Mouse (Mus musculus) C2C12 (cell line): Measurements from ENCODE around the gene Ftl1. TPM values are rescaled to one million over a fixed set of nuclear protein-coding genes. Genes with fewer than 3 reads are reported as not detected.

Source experiments
- H3K27me3 ChIP-seq: one replicate; pipeline ENCODE4 v1.6.1; 2011; ENCODE audit not compliant: control insufficient read depth, insufficient read depth, insufficient read length
- H3K36me3 ChIP-seq: one replicate; pipeline ENCODE4 v1.6.1; 2011; ENCODE audit not compliant: control insufficient read depth, insufficient read depth
- H3K4me3 ChIP-seq: one replicate; pipeline ENCODE4 v1.5.1; 2011; ENCODE audit warnings: mild to moderate bottlenecking, control low read depth; ENCODE audit not compliant: poor library complexity, insufficient read depth, severe bottlenecking
- H3K79me2 ChIP-seq: one replicate; pipeline ENCODE4 v1.6.1; 2011; ENCODE audit not compliant: control insufficient read depth, insufficient read depth
- H3K79me3 ChIP-seq: one replicate; pipeline ENCODE4 v1.6.1; 2011; ENCODE audit warnings: low read depth, control low read depth
- H3ac ChIP-seq: one replicate; pipeline ENCODE3; 2011; ENCODE audit warnings: low read depth; ENCODE audit not compliant: control insufficient read depth, insufficient read length
- CEBPB ChIP-seq: IDR thresholded peaks from one replicate; pipeline ENCODE4 v1.6.1; 2011; ENCODE audit warnings: low read depth, mild to moderate bottlenecking, control low read depth, moderate library complexity
- CTCF ChIP-seq: IDR thresholded peaks from one replicate; pipeline ENCODE4 v1.5.1; 2011; ENCODE audit not compliant: control insufficient read depth, insufficient read depth, insufficient read length
- FOSL1 ChIP-seq: IDR thresholded peaks from one replicate; pipeline ENCODE4 v1.8.0; 2011; ENCODE audit warnings: mild to moderate bottlenecking, low read length; ENCODE audit not compliant: poor library complexity, insufficient read depth, severe bottlenecking
- MAX ChIP-seq: IDR thresholded peaks from one replicate; pipeline ENCODE4 v1.6.1; 2011; ENCODE audit warnings: mild to moderate bottlenecking, control low read depth
- MYOD1 ChIP-seq: IDR thresholded peaks from one replicate; pipeline ENCODE4 v1.6.1; 2011; ENCODE audit warnings: low read depth; ENCODE audit not compliant: control insufficient read depth, insufficient read length
- MYOG ChIP-seq: IDR thresholded peaks from one replicate; pipeline ENCODE4 v1.6.1; 2011; ENCODE audit not compliant: control insufficient read depth, insufficient read length; ENCODE audit errors: extremely low read depth
- USF1 ChIP-seq: IDR thresholded peaks from one replicate; pipeline ENCODE4 v1.6.1; 2011; ENCODE audit warnings: low read depth, mild to moderate bottlenecking, control low read depth, moderate library complexity
- polyA plus RNA-seq: library from polyadenylated mRNA; unstranded; fragments of >200 nt; fragmentation: generic; extraction: Trizol; gene quantifications from one replicate; pipeline ENCODE4 v1.2.1, GENCODE M21; 2012; ENCODE audit warnings: missing spikeins

Ftl1 gene
- polyA plus RNA-seq, 1 experiment: 14,288 TPM

- no peak overlapping the region for H3ac ChIP-seq
- peaks cover 68% of the 10 kb centered on the region for H3K36me3 ChIP-seq
- no peaks in the 10 kb centered on the region for H3K27me3 ChIP-seq
- H3K4me3 ChIP-seq: no peak overlapping the region
- H3K79me3 ChIP-seq: peaks cover 55% of the 10 kb centered on the region
- TF ChIP-seq MAX (peak; percentile 86), CEBPB (no peak), USF1 (no peak), FOSL1 (peak; percentile 67), MYOD1 (peak; percentile 97), MYOG (no peak), CTCF (no peak)
- H3K79me2 ChIP-seq: peaks cover 67% of the 10 kb centered on the region
Measured at GRCm38 (mm10) chr7:45460860-45461314, 1.2 kb upstream of the Ftl1 start.

- Histone ChIP-seq H3ac (peak overlapping the region; percentile 31), H3K4me3 (peak overlapping the region; percentile 32), H3K36me3 (peaks cover 62% of the 10 kb centered on the region)
Measured at GRCm38 (mm10) chr7:45460377-45460776, 693 bp upstream of the Ftl1 start.

GRCm38 (mm10) chr7:45458748-45459563, 728 bp downstream of the Ftl1 start:
- Histone ChIP-seq H3K79me3 (peaks cover 36% of the 10 kb centered on the region), H3K36me3 (peaks cover 56% of the 10 kb centered on the region), H3K79me2 (peaks cover 48% of the 10 kb centered on the region), H3K27me3 (no peaks in the 10 kb centered on the region), H3K4me3 (peak overlapping the region; percentile 93), H3ac (peak overlapping the region; percentile 87)
- TF ChIP-seq FOSL1 (no peak), USF1 (no peak), MYOD1 (no peak), CEBPB (no peak), MAX (no peak), MYOG (no peak), CTCF (no peak)

More at GRCm38 (mm10) chr7:45460377-45460776, 693 bp upstream of the Ftl1 start:
- H3K79me2 ChIP-seq: peaks cover 62% of the 10 kb centered on the region
- H3K27me3 ChIP-seq: no peaks in the 10 kb centered on the region
- TF ChIP-seq MAX (no peak), MYOG (no peak), MYOD1 (no peak), FOSL1 (no peak), USF1 (no peak), CEBPB (no peak), CTCF (no peak)
- H3K79me3 ChIP-seq: peaks cover 49% of the 10 kb centered on the region

GRCm38 (mm10) chr7:45457204-45458060, 2.3 kb downstream of the Ftl1 start:
- peak; percentile 23 for TF ChIP-seq MAX
- TF ChIP-seq USF1: peak; percentile 33
- TF ChIP-seq CTCF: no peak
- TF ChIP-seq MYOD1: no peak
- TF ChIP-seq FOSL1: no peak
- TF ChIP-seq CEBPB: no peak
- no peak for TF ChIP-seq MYOG
- no peaks in the 10 kb centered on the region for H3K27me3 ChIP-seq
- H3K79me2 ChIP-seq: peaks cover 32% of the 10 kb centered on the region
- H3K79me3 ChIP-seq: peaks cover 27% of the 10 kb centered on the region
- peak overlapping the region; percentile 93 for H3K4me3 ChIP-seq
- peaks cover 41% of the 10 kb centered on the region for H3K36me3 ChIP-seq
- peak overlapping the region; percentile 58 for H3ac ChIP-seq

GRCm38 (mm10) chr7:45456721-45457203, 2.9 kb downstream of the Ftl1 start:
- peaks cover 34% of the 10 kb centered on the region for H3K36me3 ChIP-seq
- peaks cover 31% of the 10 kb centered on the region for H3K79me2 ChIP-seq
- peak overlapping the region; percentile 93 for H3K4me3 ChIP-seq
- no peak for TF ChIP-seq MYOG
- TF ChIP-seq CEBPB: no peak
- no peak for TF ChIP-seq FOSL1
- TF ChIP-seq USF1: no peak
- no peak for TF ChIP-seq MYOD1
- TF ChIP-seq MAX: no peak
- TF ChIP-seq CTCF: no peak
- no peak overlapping the region for H3ac ChIP-seq
- no peaks in the 10 kb centered on the region for H3K27me3 ChIP-seq
- H3K79me3 ChIP-seq: peaks cover 27% of the 10 kb centered on the region
